Mouse (Mus musculus) cortical plate, adult 2 months (tissue): ENCODE measurements around the gene Sh2d6.

Source experiments
- CTCF ChIP-seq: fragments of 200-500 bp; IDR thresholded peaks from 2 replicates; pipeline ENCODE4 v1.5.1; 2011; ENCODE audit warnings: mild to moderate bottlenecking, control low read depth, low read length; ENCODE audit not compliant: insufficient read depth; ENCODE audit errors: extremely low read depth
- POLR2A ChIP-seq: fragments of 200-500 bp; IDR thresholded peaks from 2 replicates; pipeline ENCODE4 v1.6.1; 2011; ENCODE audit warnings: mild to moderate bottlenecking, low read length, control low read depth; ENCODE audit not compliant: insufficient read depth; ENCODE audit errors: extremely low read depth

DNA sequence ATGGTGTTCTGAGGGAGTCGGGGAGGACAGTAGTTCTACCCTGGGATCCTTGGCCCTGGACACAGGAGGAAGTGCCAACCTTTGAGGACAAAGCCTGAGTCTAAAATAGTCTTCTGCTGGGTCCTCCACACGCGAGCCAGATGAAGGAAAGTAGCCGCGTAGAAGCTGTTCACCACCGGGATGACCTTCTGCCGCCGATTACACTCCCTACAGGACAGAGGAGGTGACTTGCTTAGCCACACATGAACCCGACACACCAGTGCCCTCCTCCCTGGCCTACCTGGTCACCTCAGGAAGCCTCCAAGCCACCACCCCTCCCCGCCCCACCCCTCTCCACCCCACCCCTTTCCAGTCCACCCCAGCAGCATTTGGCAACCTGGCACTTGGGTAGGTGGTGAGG lies 47.2 kb upstream of the Sh2d6 start:
- TF ChIP-seq POLR2A (no peak), CTCF (no peak)
